Mouse (Mus musculus) C2C12 (cell line): Measurements from ENCODE around the gene Csde1. TPM values are rescaled to one million over a fixed set of nuclear protein-coding genes. Genes with fewer than 3 reads are reported as not detected.

Experiments
- H3K27me3 ChIP-seq: one replicate; pipeline ENCODE4 v1.6.1; 2011; ENCODE audit not compliant: control insufficient read depth, insufficient read depth, insufficient read length
- H3K36me3 ChIP-seq: one replicate; pipeline ENCODE4 v1.6.1; 2011; ENCODE audit not compliant: control insufficient read depth, insufficient read depth
- H3K4me3 ChIP-seq: one replicate; pipeline ENCODE4 v1.5.1; 2011; ENCODE audit warnings: mild to moderate bottlenecking, control low read depth; ENCODE audit not compliant: poor library complexity, insufficient read depth, severe bottlenecking
- H3K79me2 ChIP-seq: one replicate; pipeline ENCODE4 v1.6.1; 2011; ENCODE audit not compliant: control insufficient read depth, insufficient read depth
- H3K79me3 ChIP-seq: one replicate; pipeline ENCODE4 v1.6.1; 2011; ENCODE audit warnings: low read depth, control low read depth
- H3ac ChIP-seq: one replicate; pipeline ENCODE3; 2011; ENCODE audit warnings: low read depth; ENCODE audit not compliant: control insufficient read depth, insufficient read length
- CEBPB ChIP-seq: IDR thresholded peaks from one replicate; pipeline ENCODE4 v1.6.1; 2011; ENCODE audit warnings: low read depth, mild to moderate bottlenecking, control low read depth, moderate library complexity
- CTCF ChIP-seq: IDR thresholded peaks from one replicate; pipeline ENCODE4 v1.5.1; 2011; ENCODE audit not compliant: control insufficient read depth, insufficient read depth, insufficient read length
- FOSL1 ChIP-seq: IDR thresholded peaks from one replicate; pipeline ENCODE4 v1.8.0; 2011; ENCODE audit warnings: mild to moderate bottlenecking, low read length; ENCODE audit not compliant: poor library complexity, insufficient read depth, severe bottlenecking
- MAX ChIP-seq: IDR thresholded peaks from one replicate; pipeline ENCODE4 v1.6.1; 2011; ENCODE audit warnings: mild to moderate bottlenecking, control low read depth
- MYOD1 ChIP-seq: IDR thresholded peaks from one replicate; pipeline ENCODE4 v1.6.1; 2011; ENCODE audit warnings: low read depth; ENCODE audit not compliant: control insufficient read depth, insufficient read length
- MYOG ChIP-seq: IDR thresholded peaks from one replicate; pipeline ENCODE4 v1.6.1; 2011; ENCODE audit not compliant: control insufficient read depth, insufficient read length; ENCODE audit errors: extremely low read depth
- USF1 ChIP-seq: IDR thresholded peaks from one replicate; pipeline ENCODE4 v1.6.1; 2011; ENCODE audit warnings: low read depth, mild to moderate bottlenecking, control low read depth, moderate library complexity
- long read RNA-seq, 2 experiments: library from polyadenylated mRNA; unstranded; transcript quantifications; one replicate each; pipeline ENCODE4 v2.0.0; 2019 to 2020
- polyA plus RNA-seq: library from polyadenylated mRNA; unstranded; fragments of >200 nt; fragmentation: generic; extraction: Trizol; gene quantifications from one replicate; pipeline ENCODE4 v1.2.1, GENCODE M21; 2012; ENCODE audit warnings: missing spikeins

Csde1 gene
- polyA plus RNA-seq, result 68.4 TPM
- long read RNA-seq, experiment 1, full-length matches to known transcripts, result 130 of 230 reads
- long read RNA-seq, experiment 1, partial matches to known transcripts, result 64 of 230 reads
- long read RNA-seq, experiment 1, other reads (novel, unspliced or antisense), result 36 of 230 reads
- long read RNA-seq, experiment 2, full-length matches to known transcripts, result 1,869 of 2,089 reads
- long read RNA-seq, experiment 2, partial matches to known transcripts, result 66 of 2,089 reads
- long read RNA-seq, experiment 2, other reads (novel, unspliced or antisense), result 154 of 2,089 reads

GRCm38 (mm10) chr3:103020249-103020942 lies at the start of gene Csde1:
Gene Csde1 (plus strand): TSS chr3:103020426.
- Histone ChIP-seq H3K36me3 (peaks cover 11% of the 10 kb centered on the region), H3K27me3 (no peaks in the 10 kb centered on the region), H3ac (peak within 1 kb of the TSS; percentile 96), H3K79me2 (peaks cover 50% of the 10 kb centered on the region), H3K79me3 (peaks cover 41% of the 10 kb centered on the region), H3K4me3 (peak within 1 kb of the TSS; percentile 100)
- TF ChIP-seq CEBPB (no peak), MAX (peak; percentile 56)

GRCm38 (mm10) chr3:102970508-102970907 lies 49.7 kb upstream of the Csde1 start:
- no peaks in the 10 kb centered on the region for H3K79me3 ChIP-seq
- no peak overlapping the region for H3K4me3 ChIP-seq
- TF ChIP-seq MYOD1 (no peak), MAX (no peak)
- no peaks in the 10 kb centered on the region for H3K79me2 ChIP-seq
- H3K36me3 ChIP-seq, result no peaks in the 10 kb centered on the region
- H3K27me3 ChIP-seq, result no peaks in the 10 kb centered on the region
- no peak overlapping the region for H3ac ChIP-seq

GRCm38 (mm10) chr3:102976906-102977305 lies 43.3 kb upstream of the Csde1 start:
- no peaks in the 10 kb centered on the region for H3K27me3 ChIP-seq
- H3ac ChIP-seq, result no peak overlapping the region
- no peaks in the 10 kb centered on the region for H3K79me3 ChIP-seq
- no peaks in the 10 kb centered on the region for H3K79me2 ChIP-seq
- H3K4me3 ChIP-seq, result no peak overlapping the region
- TF ChIP-seq FOSL1, result no peak
- no peak for TF ChIP-seq MYOD1
- no peak for TF ChIP-seq CTCF
- TF ChIP-seq MYOG, result no peak
- no peak for TF ChIP-seq USF1
- TF ChIP-seq CEBPB, result no peak
- no peak for TF ChIP-seq MAX
- H3K36me3 ChIP-seq, result no peaks in the 10 kb centered on the region

- Histone ChIP-seq H3K36me3 (no peaks in the 10 kb centered on the region), H3ac (no peak overlapping the region), H3K27me3 (no peaks in the 10 kb centered on the region), H3K79me2 (no peaks in the 10 kb centered on the region), H3K79me3 (no peaks in the 10 kb centered on the region), H3K4me3 (no peak overlapping the region)
- no peak for TF ChIP-seq MYOG
- TF ChIP-seq FOSL1, result no peak
- TF ChIP-seq MYOD1, result no peak
- TF ChIP-seq CTCF, result no peak
- TF ChIP-seq MAX, result no peak
- no peak for TF ChIP-seq CEBPB
- TF ChIP-seq USF1, result no peak
These were observed 40.5 kb upstream of the Csde1 start for GRCm38 (mm10) chr3:102979550-102980348.

DNA sequence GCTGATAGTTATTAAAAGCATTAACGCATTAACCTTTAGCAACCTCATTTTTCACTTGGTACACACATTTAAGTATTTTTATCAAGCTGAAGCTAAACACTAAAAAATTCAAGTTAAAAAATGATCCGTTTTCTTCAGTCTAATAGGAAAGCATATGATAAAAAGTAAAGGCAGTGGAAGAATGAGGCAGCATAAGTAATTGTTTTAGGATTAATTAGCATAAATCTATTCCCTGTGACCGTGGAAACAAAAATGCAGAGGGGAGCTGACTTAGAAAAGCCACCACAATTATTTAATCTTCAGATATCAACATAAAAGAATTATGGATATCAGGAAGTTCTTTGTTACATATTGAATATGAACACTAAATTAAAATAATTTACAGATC lies 39.9 kb upstream of the Csde1 start:
- Histone ChIP-seq H3K27me3 (no peaks in the 10 kb centered on the region), H3K36me3 (no peaks in the 10 kb centered on the region), H3K4me3 (no peak overlapping the region), H3K79me2 (no peaks in the 10 kb centered on the region), H3K79me3 (no peaks in the 10 kb centered on the region), H3ac (no peak overlapping the region)
- TF ChIP-seq CTCF (no peak), CEBPB (no peak), USF1 (no peak), MYOD1 (no peak), FOSL1 (no peak), MAX (no peak), MYOG (no peak)

GRCm38 (mm10) chr3:102991041-102991440 lies 29.2 kb upstream of the Csde1 start:
- TF ChIP-seq CTCF (no peak), MAX (no peak), MYOD1 (no peak), MYOG (no peak), FOSL1 (no peak), CEBPB (no peak), USF1 (no peak)

More at GRCm38 (mm10) chr3:102991041-102991440, 29.2 kb upstream of the Csde1 start:
- Histone ChIP-seq H3K36me3 (no peaks in the 10 kb centered on the region), H3K4me3 (no peak overlapping the region), H3ac (no peak overlapping the region), H3K79me2 (peaks cover 2% of the 10 kb centered on the region), H3K27me3 (no peaks in the 10 kb centered on the region), H3K79me3 (no peaks in the 10 kb centered on the region)
